Mouse (Mus musculus): ENCODE results near the gene Kctd10. TPM values are rescaled to one million over a fixed set of nuclear protein-coding genes. Genes with fewer than 3 reads are reported as not detected.

Gene Kctd10
- polyA plus RNA-seq, 1 experiment, result 40.6 TPM

DNA sequence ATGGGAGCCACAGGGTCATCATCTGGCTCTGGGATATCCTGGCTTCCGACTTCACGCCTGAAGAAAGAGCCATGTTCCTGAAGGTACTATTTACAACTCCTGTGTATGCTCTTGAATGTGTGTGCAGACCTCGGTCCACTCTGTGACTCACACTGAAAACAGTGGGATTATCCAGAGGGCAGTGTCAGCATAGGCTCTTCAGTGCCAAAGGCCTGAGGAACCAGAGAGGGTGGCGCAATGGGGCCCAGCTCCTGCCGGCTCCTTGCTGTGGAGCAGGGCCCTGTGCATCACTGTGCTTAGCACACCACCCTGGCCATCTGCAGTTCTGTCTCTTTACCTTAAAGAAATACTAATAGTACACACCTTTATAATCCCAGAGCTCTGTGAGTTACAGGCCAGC, 35.3 kb upstream of the Kctd10 start:
- H3K36me3 ChIP-seq (replicated peaks; ENCODE audit: low read length), result peaks cover 100% of the 10 kb centered on the region

GRCm38 (mm10) chr5:114413067-114413735, 32.9 kb upstream of the Kctd10 start:
- Histone ChIP-seq H3K4me1 (peaks cover 45% of the 10 kb centered on the region), H3K27me3 (replicated peaks) (no peaks in the 10 kb centered on the region), H3K4me3 (replicated peaks) (no peak overlapping the region), H3K9me3 (no peaks in the 10 kb centered on the region), H3K36me3 (replicated peaks; ENCODE audit: low read length) (peaks cover 100% of the 10 kb centered on the region)
- TF ChIP-seq FLI1 (IDR thresholded peaks at IDR 0.05; ENCODE audit: low read length) (no peak), GATA1 (IDR thresholded peaks at IDR 0.05; ENCODE audit: borderline replicate concordance, low read length) (no peak)

More for the DNA sequence above, 35.3 kb upstream of the Kctd10 start:
- Histone ChIP-seq H3K4me1 (peaks cover 31% of the 10 kb centered on the region), H3K4me3 (replicated peaks) (no peak overlapping the region), H3K27me3 (replicated peaks) (no peaks in the 10 kb centered on the region), H3K9me3 (no peaks in the 10 kb centered on the region)
- TF ChIP-seq FLI1 (IDR thresholded peaks at IDR 0.05; ENCODE audit: low read length) (no peak), GATA1 (IDR thresholded peaks at IDR 0.05; ENCODE audit: borderline replicate concordance, low read length) (no peak)

- H3K36me3 ChIP-seq (replicated peaks; ENCODE audit: low read length), result peaks cover 100% of the 10 kb centered on the region
- H3K9me3 ChIP-seq, result no peaks in the 10 kb centered on the region
- no peak for TF ChIP-seq GATA1 (IDR thresholded peaks at IDR 0.05; ENCODE audit: borderline replicate concordance, low read length)
- no peak for TF ChIP-seq FLI1 (IDR thresholded peaks at IDR 0.05; ENCODE audit: low read length)
Measured at GRCm38 (mm10) chr5:114412361-114412998, 32.2 kb upstream of the Kctd10 start.

DNA sequence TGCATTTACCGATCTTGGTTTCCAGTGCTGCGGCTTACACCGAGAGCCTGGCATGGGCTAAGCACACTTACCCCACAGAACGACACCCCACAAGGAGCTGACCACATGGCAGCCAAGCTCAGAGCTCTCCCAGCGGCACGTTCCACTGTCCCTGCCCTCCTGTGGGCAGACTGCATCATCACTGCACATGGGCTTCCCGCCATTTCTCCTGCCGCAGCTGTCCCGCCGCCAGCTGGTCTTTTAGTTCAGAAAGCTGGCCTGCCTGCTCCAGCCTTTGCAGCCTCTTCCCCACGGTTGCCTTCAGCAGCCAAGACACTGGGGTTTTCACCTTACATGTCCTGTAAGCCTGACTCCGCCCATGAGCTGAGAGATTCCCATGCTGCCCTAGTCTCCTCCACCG, 30.1 kb upstream of the Kctd10 start:
- TF ChIP-seq GATA1 (IDR thresholded peaks at IDR 0.05; ENCODE audit: borderline replicate concordance, low read length) (no peak), FLI1 (IDR thresholded peaks at IDR 0.05; ENCODE audit: low read length) (no peak)
- Histone ChIP-seq H3K4me1 (peaks cover 36% of the 10 kb centered on the region), H3K36me3 (replicated peaks; ENCODE audit: low read length) (peaks cover 100% of the 10 kb centered on the region), H3K27me3 (replicated peaks) (no peaks in the 10 kb centered on the region), H3K9me3 (no peaks in the 10 kb centered on the region), H3K4me3 (replicated peaks) (no peak overlapping the region)

More at GRCm38 (mm10) chr5:114412361-114412998, 32.2 kb upstream of the Kctd10 start:
- no peaks in the 10 kb centered on the region for H3K27me3 ChIP-seq (replicated peaks)
- H3K4me3 ChIP-seq (replicated peaks), result no peak overlapping the region
- H3K4me1 ChIP-seq, result peaks cover 43% of the 10 kb centered on the region

GRCm38 (mm10) chr5:114408846-114409245, 28.5 kb upstream of the Kctd10 start:
- no peaks in the 10 kb centered on the region for H3K9me3 ChIP-seq
- no peak for TF ChIP-seq GATA1 (IDR thresholded peaks at IDR 0.05; ENCODE audit: borderline replicate concordance, low read length)
- no peak for TF ChIP-seq FLI1 (IDR thresholded peaks at IDR 0.05; ENCODE audit: low read length)
- H3K4me1 ChIP-seq, result peaks cover 36% of the 10 kb centered on the region
- peaks cover 100% of the 10 kb centered on the region for H3K36me3 ChIP-seq (replicated peaks; ENCODE audit: low read length)
- H3K4me3 ChIP-seq (replicated peaks), result no peak overlapping the region
- H3K27me3 ChIP-seq (replicated peaks), result no peaks in the 10 kb centered on the region

DNA sequence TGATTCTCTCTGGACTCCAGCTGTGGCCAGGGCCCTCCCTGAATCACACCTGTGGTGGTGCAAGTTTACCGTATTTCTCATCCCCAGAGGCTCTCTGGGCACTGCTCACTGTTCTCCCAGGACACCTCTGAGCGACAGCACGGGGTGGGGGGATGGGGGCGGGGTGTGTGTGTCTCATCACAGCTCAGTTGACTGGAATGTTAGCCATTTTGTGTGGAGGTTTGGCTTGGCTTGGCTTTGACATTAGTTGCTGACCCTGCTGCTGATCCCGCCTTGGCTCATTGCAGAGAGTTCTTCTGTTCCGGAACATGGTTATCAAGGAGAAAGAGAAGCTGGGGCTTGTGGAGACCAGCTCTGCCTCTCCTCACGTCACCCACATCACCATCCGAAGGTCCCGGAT, 27.5 kb upstream of the Kctd10 start:
- Histone ChIP-seq H3K4me1 (peaks cover 36% of the 10 kb centered on the region), H3K9me3 (no peaks in the 10 kb centered on the region), H3K36me3 (replicated peaks; ENCODE audit: low read length) (peaks cover 100% of the 10 kb centered on the region), H3K4me3 (replicated peaks) (no peak overlapping the region), H3K27me3 (replicated peaks) (no peaks in the 10 kb centered on the region)
- TF ChIP-seq GATA1 (IDR thresholded peaks at IDR 0.05; ENCODE audit: borderline replicate concordance, low read length), result no peak

DNA sequence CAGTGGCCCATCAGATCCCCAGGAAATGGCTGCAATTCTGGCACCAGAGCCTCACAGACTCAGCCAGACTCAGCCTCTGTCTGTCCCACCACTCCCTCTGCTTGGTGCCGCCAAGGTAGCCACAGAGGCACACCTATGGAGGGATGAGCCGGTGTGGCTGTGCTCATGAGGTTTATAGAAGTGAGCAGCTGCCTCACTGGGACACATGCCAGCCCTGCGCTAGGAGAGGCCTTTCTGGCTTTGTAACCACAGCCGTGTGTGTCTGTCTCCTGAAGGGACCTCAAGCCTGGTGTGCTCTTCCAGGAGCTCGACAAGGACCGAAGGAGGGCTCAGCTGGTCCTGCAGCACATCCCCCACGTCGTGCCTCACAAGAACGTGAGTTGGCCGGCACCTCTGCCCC, 27.0 kb upstream of the Kctd10 start:
- no peak overlapping the region for H3K4me3 ChIP-seq (replicated peaks)
- peaks cover 100% of the 10 kb centered on the region for H3K36me3 ChIP-seq (replicated peaks; ENCODE audit: low read length)
- peaks cover 36% of the 10 kb centered on the region for H3K4me1 ChIP-seq
- H3K27me3 ChIP-seq (replicated peaks), result no peaks in the 10 kb centered on the region
- no peaks in the 10 kb centered on the region for H3K9me3 ChIP-seq
- no peak for TF ChIP-seq GATA1 (IDR thresholded peaks at IDR 0.05; ENCODE audit: borderline replicate concordance, low read length)
- no peak for TF ChIP-seq FLI1 (IDR thresholded peaks at IDR 0.05; ENCODE audit: low read length)

DNA sequence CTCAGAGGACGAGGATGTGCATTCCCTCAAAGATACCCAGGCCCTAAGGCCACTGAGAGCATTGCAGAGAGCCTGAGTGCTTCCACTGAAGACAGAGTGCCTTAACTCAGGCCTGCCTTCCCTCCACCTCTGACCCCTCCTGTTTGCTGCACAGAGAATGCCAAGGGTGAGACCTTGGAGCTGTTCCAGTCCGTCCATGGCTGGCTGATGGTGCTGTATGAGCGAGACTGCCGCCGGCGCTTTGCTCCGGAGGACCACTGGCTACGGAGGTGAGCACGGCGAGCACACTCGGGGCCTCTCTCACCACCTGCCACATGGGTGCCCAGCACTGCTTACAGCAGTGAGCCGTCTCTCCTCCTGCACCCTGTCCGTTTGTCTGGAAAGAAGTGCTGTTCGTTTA, 26.3 kb upstream of the Kctd10 start:
- Histone ChIP-seq H3K9me3 (no peaks in the 10 kb centered on the region), H3K4me1 (peaks cover 32% of the 10 kb centered on the region), H3K4me3 (replicated peaks) (no peak overlapping the region), H3K36me3 (replicated peaks; ENCODE audit: low read length) (peaks cover 100% of the 10 kb centered on the region), H3K27me3 (replicated peaks) (no peaks in the 10 kb centered on the region)
- no peak for TF ChIP-seq FLI1 (IDR thresholded peaks at IDR 0.05; ENCODE audit: low read length)

DNA sequence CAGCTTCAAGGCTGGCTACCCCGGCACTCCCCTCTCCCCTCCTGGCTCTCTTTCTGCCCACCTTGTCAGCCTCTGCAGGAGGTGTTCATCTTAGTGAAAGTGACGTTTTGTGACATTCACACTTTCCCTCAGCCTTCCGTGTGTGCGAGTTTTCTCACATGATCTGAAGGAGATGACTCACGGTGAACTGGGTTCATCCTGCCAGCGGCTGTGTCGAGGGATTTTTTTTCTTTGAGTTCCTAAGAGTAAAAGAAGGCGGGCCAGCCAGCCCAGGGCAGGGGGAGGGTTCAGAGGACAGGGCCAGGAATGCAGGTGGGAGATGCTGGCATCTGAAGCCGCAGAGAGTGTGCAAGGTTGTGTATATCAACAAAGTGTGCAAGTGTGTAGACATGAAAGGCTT, 12.9 kb upstream of the Kctd10 start:
- Histone ChIP-seq H3K4me3 (replicated peaks) (no peak overlapping the region), H3K36me3 (replicated peaks; ENCODE audit: low read length) (peaks cover 100% of the 10 kb centered on the region), H3K9me3 (no peaks in the 10 kb centered on the region), H3K27me3 (replicated peaks) (no peaks in the 10 kb centered on the region), H3K4me1 (peaks cover 20% of the 10 kb centered on the region)
- TF ChIP-seq GATA1 (IDR thresholded peaks at IDR 0.05; ENCODE audit: borderline replicate concordance, low read length) (no peak), FLI1 (IDR thresholded peaks at IDR 0.05; ENCODE audit: low read length) (no peak)

- Histone ChIP-seq H3K4me1 (peaks cover 40% of the 10 kb centered on the region), H3K36me3 (replicated peaks; ENCODE audit: low read length) (peaks cover 67% of the 10 kb centered on the region), H3K4me3 (replicated peaks) (peak overlapping the region; percentile 38), H3K9me3 (no peaks in the 10 kb centered on the region), H3K27me3 (replicated peaks) (no peaks in the 10 kb centered on the region)
- TF ChIP-seq GATA1 (IDR thresholded peaks at IDR 0.05; ENCODE audit: borderline replicate concordance, low read length), result no peak
Measured at GRCm38 (mm10) chr5:114384448-114384847, 4.1 kb upstream of the Kctd10 start.
